Comparison of ENCODE assay signal across 19 mouse cellular contexts in the genomic region with DNA sequence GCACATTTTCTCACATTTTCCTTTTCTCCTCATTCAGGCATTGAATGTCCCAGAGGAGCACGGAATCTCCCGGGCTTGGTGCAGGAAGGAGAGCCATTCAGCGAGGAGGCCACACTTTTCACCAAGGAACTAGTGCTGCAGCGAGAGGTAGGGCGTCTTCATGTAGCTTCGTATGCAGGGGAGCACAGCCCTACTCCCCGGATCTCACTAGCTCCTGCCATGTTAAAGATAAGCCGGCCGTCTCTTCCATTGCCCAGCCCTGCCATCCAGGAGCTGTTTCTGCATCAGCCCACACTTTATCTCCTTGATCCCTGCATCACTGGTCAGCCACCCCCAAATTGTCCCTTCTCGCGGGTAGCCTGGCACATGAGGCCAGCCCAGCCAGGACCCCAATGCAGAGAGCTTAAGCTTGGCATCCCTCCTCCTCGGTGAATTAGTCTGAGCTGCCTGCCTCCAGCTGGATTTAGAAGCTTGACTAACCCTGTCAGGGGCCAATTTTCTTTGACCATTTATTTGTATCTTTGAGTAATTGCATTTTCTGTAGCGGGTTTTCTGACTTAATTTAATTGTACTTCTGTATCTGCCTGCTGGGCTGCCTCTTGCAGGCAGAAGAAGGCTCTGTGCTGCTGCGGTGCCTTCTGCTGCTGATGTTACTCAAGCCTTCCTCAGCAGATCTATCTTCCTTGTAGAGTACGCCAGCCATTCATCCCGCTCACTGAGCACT. TPM values are rescaled to one million over a fixed set of nuclear protein-coding genes. Genes with fewer than 3 reads are reported as not detected.
DNase-seq lines count a peak whose midpoint lies in the region; ATAC-seq and TF ChIP-seq lines count a peak whose summit lies in the region.
"Had no signal": no experiment of that assay in that cellular context is flagged by ENCODE, and none has a peak within 500 bp of the region (broad histone marks: within the 10 kb centered on the region; RNA-seq: fewer than 3 reads in every experiment).

No protein-coding gene starts in this region.

- ATAC-seq in forebrain, postnatal 0 days: peak; percentile 45
- ATAC-seq in hindbrain, embryonic 16.5 days: peak; percentile 18
- ATAC-seq in neural tube, embryonic 13.5 days (ENCODE audit: low read depth): peak; percentile 21
- no peak for ATAC-seq in activated CD4-positive, CD25-positive, alpha-beta regulatory T cell, adult 4 months

- H3K4me1 ChIP-seq in forebrain, postnatal 0 days (ENCODE audit: insufficient read depth): 0 out of 2 replicates have a peak, but pooled peaks cover 7% of the 10 kb centered on the region
- H3K4me1 ChIP-seq in hindbrain, embryonic 16.5 days (ENCODE audit: control insufficient read depth, insufficient read depth, low read depth, low read length): peaks cover 12% of the 10 kb centered on the region
- H3K4me1 ChIP-seq in neural tube, embryonic 13.5 days (replicated peaks): peaks cover 25% of the 10 kb centered on the region
- peaks cover 6% of the 10 kb centered on the region; the same call in 1 of the 2 replicates for H3K4me1 ChIP-seq in heart, embryonic 10.5 days
- H3K4me1 ChIP-seq: embryonic facial prominence, embryonic 12.5 days had no signal

- H3K4me2 ChIP-seq in forebrain, postnatal 0 days (ENCODE audit: low read depth): no peak overlapping the region
- H3K4me2 ChIP-seq in hindbrain, embryonic 16.5 days (ENCODE audit: low read length): no peak overlapping the region
- H3K4me2 ChIP-seq in neural tube, embryonic 13.5 days: peak overlapping the region; percentile 21; the same call in 1 of the 2 replicates
- H3K4me2 ChIP-seq: embryonic facial prominence, embryonic 12.5 days; heart, embryonic 15.5 days had no signal

- H3K9me3 ChIP-seq in forebrain, postnatal 0 days (ENCODE audit: low read length): no peaks in the 10 kb centered on the region
- no peaks in the 10 kb centered on the region for H3K9me3 ChIP-seq in hindbrain, embryonic 16.5 days (ENCODE audit: control insufficient read depth, low read length)
- H3K9me3 ChIP-seq in neural tube, embryonic 13.5 days: no peaks in the 10 kb centered on the region
- H3K9me3 ChIP-seq in heart, embryonic 10.5 days: no peaks in the 10 kb centered on the region
- H3K9me3 ChIP-seq: embryonic facial prominence, embryonic 12.5 days; heart, embryonic 15.5 days had no signal

- H3K27ac ChIP-seq in layer of hippocampus, adult 2 months: peak overlapping the region; percentile 75
- 0 out of 2 replicates have a peak overlapping the region, but pooled peaks have one; percentile 10 for H3K27ac ChIP-seq in forebrain, postnatal 0 days (ENCODE audit: low read depth, low read length)
- H3K27ac ChIP-seq in hindbrain, embryonic 16.5 days (ENCODE audit: low read depth, low read length): peak overlapping the region; percentile 26
- H3K27ac ChIP-seq in neural tube, embryonic 13.5 days (replicated peaks): peak overlapping the region; percentile 55
- no peak overlapping the region for H3K27ac ChIP-seq in heart, embryonic 10.5 days
- H3K27ac ChIP-seq: gastrocnemius, adult 2 months; heart, embryonic 15.5 days had no signal

- 67% methylated on average over 16 of the region's 16 CpGs for WGBS in forebrain, postnatal 0 days
- WGBS in hindbrain, embryonic 16.5 days: 66% methylated on average over 16 of the region's 16 CpGs
- 75% methylated on average over 16 of the region's 16 CpGs for WGBS in neural tube, embryonic 13.5 days
- 79% methylated on average over 16 of the region's 16 CpGs for WGBS in heart, embryonic 10.5 days

- H3K36me3 ChIP-seq in forebrain, postnatal 0 days (ENCODE audit: insufficient read depth): no peaks in the 10 kb centered on the region
- H3K36me3 ChIP-seq in hindbrain, embryonic 16.5 days (ENCODE audit: control insufficient read depth, insufficient read depth, low read length): no peaks in the 10 kb centered on the region
- H3K36me3 ChIP-seq in neural tube, embryonic 13.5 days: no peaks in the 10 kb centered on the region
- H3K36me3 ChIP-seq in heart, embryonic 10.5 days: peaks cover 17% of the 10 kb centered on the region
- H3K36me3 ChIP-seq: heart, embryonic 15.5 days had no signal

- TF ChIP-seq CTCF in layer of hippocampus, adult 2 months (conservative IDR thresholded peaks at IDR 0.05): no peak
- TF ChIP-seq CTCF in forebrain, postnatal 0 days (IDR thresholded peaks at IDR 0.05; ENCODE audit: low read depth): no peak

- H3K27me3 ChIP-seq in forebrain, postnatal 0 days (ENCODE audit: insufficient read depth, low read length): no peaks in the 10 kb centered on the region
- H3K27me3 ChIP-seq in hindbrain, embryonic 16.5 days (replicated peaks; ENCODE audit: control insufficient read depth, insufficient read depth, low read length): no peaks in the 10 kb centered on the region
- H3K27me3 ChIP-seq in neural tube, embryonic 13.5 days: no peaks in the 10 kb centered on the region
- H3K27me3 ChIP-seq in heart, embryonic 10.5 days (ENCODE audit: insufficient read depth, poor library complexity, severe bottlenecking): no peaks in the 10 kb centered on the region
- H3K27me3 ChIP-seq: embryonic facial prominence, embryonic 12.5 days; heart, embryonic 15.5 days had no signal

- no peak overlapping the region for H3K4me3 ChIP-seq in layer of hippocampus, adult 2 months
- H3K4me3 ChIP-seq in forebrain, postnatal 0 days (ENCODE audit: low read depth, low read length): no peak overlapping the region
- no peak overlapping the region for H3K4me3 ChIP-seq in hindbrain, embryonic 16.5 days (ENCODE audit: low read length)
- no peak overlapping the region for H3K4me3 ChIP-seq in neural tube, embryonic 13.5 days
- H3K4me3 ChIP-seq in heart, embryonic 10.5 days: no peak overlapping the region
- H3K4me3 ChIP-seq: embryonic facial prominence, embryonic 12.5 days; gastrocnemius, adult 2 months; heart, embryonic 15.5 days had no signal

- DNase-seq in layer of hippocampus, adult 2 months (ENCODE audit: low spot score in 2 of 2): no peak
- DNase-seq in layer of hippocampus, adult 8-10 months (ENCODE audit: low spot score in 2 of 2): no peak
- no peak for DNase-seq in forebrain, postnatal 0 days
- DNase-seq in spleen, adult 12 weeks (ENCODE audit: low spot score): no peak
- no peak for DNase-seq in heart, embryonic 10.5 days (ENCODE audit: low spot score)
- DNase-seq: adrenal gland, adult 8-10 months; cerebellum, adult 11-12 months; gastrocnemius, adult 2 months; heart, adult 18-20 months; kidney, adult 11 months; kidney, postnatal 25 days; lung, postnatal 10 days; thymus, postnatal 4 days had no signal

- H3K9ac ChIP-seq in forebrain, postnatal 0 days: no peak overlapping the region
- H3K9ac ChIP-seq in hindbrain, embryonic 16.5 days (ENCODE audit: low read depth, low read length): no peak overlapping the region
- peak overlapping the region; percentile 22 for H3K9ac ChIP-seq in neural tube, embryonic 13.5 days
- H3K9ac ChIP-seq: embryonic facial prominence, embryonic 12.5 days; heart, embryonic 15.5 days had no signal

RNA-seq across cellular contexts. Expression of gene Lrrc4, which starts 35.6 kb away (rescaled TPM):
- 10 to 100 TPM; 96.2 to 98.8 TPM for total RNA-seq in layer of hippocampus, adult 2 months (2021)
- 10 to 100 TPM; 89.1 to 97.1 (median 91.5) TPM for total RNA-seq in layer of hippocampus, adult 8-10 months (2022)
- total RNA-seq in forebrain, postnatal 0 days (2014; rRNA removed): 32.9 and 37.1 TPM in 2 replicates
- 4.0 and 5.4 TPM in 2 replicates for polyA plus RNA-seq in forebrain, postnatal 0 days (2015; fragmentation: Nextera tagmentation; extraction: Ambion mirVana)
- 7.2 and 7.4 TPM in 2 replicates for polyA plus RNA-seq in hindbrain, embryonic 16.5 days (2015; fragmentation: Nextera tagmentation; extraction: Ambion mirVana)
- 5.9 and 6.0 TPM in 2 replicates for polyA plus RNA-seq in neural tube, embryonic 13.5 days (2015; fragmentation: Nextera tagmentation; extraction: Ambion mirVana)
- under 1 TPM; 0.37 to 0.42 TPM for polyA plus RNA-seq in activated CD4-positive, CD25-positive, alpha-beta regulatory T cell, adult 4 months (2017; shearing (Covaris generic))
- 0.73 and 0.87 TPM in 2 replicates for polyA plus RNA-seq in heart, embryonic 10.5 days (2016; fragmentation: Nextera tagmentation; extraction: Ambion mirVana)
- total RNA-seq: hematopoietic stem cell, adult 5-6 weeks had no signal
